Mouse (Mus musculus) cerebellum, postnatal 14 days (tissue): ENCODE results near the gene Actr6.

ENCODE experiments used
- DNase-seq, 2 experiments: peaks; one replicate each; pipeline ENCODE4 v3.0.0; 2021; ENCODE audit warnings: mixed read lengths in 2 of 2

The Actr6 gene

DNA sequence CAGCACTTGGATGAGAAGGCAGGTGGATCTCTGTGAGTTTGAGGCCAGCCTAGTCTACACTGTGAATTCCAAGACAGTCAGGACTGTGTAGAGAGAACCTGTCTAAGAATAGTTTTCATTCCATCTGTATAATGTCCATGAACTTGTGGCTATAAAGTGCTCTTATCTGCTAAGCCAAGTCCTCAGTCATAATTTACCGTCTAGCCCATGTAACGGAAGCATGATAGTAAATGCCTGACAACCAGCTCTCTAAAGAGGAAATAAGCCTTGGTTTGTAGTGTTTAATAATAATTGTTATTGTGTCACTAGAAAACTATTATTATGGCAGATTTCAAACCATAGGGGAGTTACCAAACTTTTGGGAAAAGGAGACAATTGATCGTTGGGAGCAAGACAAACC lies 5.8 kb upstream of the Actr6 start:
- no peak for DNase-seq

DNA sequence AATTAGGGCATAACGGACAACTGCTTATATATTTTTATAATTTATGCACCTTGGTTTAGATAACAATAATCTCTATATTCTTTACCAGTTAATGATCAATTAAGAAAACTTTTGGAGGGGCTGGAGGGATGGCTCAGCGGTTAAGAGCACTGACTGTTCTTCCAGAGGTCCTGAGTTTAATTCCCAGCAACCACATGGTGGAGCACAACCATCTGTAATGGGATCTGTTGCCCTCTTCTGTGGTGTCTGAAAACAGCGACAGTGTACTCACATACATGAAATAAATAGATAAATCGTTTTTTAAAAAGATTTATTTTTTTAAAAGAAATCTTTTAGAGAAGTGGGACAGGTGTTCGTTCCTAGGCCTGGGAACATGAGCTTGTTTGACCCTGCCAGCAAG lies 5.0 kb upstream of the Actr6 start:
- no peak for DNase-seq

DNA sequence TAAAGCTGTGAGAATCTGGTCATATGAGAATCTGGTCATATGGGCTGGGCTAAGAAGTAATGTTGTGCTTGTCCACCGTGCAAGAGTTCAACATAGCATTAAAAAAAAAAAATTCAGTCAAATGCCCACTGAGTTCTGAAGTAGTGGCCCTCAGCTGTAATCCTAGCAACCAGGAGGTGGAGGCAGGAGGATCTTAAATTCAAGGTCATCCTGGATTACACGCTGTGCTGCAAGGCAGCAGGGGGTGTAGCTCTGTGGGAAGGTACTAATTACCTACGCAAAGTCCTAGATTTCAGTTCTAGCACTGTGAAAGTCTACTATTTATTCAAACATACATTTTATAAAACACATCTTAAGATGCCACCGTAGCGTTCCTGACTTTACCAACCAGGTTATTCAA lies 754 bp downstream of the Actr6 start:
- peak; percentile 14 to 15 for DNase-seq

DNA sequence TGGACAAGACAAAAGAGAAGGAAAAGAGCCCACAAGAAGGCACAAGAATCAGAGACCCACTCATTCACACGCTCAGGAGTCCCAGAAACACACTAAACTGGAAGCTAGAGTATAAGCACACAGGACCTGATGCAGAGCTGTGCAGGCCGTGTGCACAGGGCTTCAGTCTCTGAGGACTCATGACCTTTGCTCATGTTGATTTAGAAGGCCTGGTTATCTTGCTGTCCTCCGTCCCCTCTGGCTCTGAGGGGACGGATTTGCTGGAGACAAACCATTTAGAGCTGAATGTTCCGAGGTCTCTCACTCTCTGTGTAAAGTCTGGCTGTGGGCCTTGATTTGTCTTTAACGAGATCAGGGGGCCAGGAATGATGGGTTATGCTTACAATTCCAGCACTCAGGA lies 1.7 kb downstream of the Actr6 start:
- DNase-seq: no peak

DNA sequence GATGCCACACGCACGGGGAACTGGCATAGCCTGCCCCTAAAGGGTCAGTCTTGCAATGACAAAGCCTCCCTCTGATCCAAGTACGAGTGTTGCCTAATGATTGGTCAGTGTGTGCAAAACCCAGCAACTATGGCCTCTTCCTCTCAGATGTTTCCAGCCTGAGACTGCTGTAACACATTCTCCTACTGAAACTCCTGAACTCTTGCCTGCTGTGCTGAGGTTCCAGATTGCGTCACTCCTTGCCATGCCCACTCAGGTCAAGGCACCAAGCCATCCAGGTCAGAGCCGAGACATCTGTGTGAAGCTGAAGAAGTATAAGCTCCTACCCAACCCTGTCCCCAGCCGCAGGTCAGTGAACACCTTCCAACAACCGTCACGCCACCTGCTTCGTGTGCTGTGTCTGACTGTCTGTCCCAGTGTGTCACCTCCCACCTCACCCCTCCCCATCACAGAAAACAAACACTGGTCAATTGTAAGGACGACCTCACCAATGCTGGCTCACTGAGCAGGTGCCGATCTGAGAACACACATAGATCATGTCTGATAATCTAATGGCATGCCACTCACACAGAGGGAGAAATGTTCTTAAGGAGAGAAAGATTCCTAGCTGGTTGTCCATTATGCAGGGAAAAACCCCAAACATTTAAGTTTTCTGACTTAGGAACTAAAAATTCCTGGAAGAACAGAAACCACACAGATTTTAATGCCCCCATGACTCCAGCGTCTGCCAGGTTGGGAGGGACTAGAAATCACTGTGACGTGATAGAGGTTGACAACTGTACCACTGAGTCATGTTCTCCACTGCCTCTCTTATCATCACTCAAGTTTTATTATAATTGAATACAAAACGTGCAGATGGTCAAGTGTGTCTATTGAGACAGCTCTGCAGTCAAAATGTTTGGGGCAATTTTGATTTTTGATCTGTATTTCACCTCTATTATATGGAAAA lies 9.6 kb downstream of the Actr6 start:
- no peak for DNase-seq

DNA sequence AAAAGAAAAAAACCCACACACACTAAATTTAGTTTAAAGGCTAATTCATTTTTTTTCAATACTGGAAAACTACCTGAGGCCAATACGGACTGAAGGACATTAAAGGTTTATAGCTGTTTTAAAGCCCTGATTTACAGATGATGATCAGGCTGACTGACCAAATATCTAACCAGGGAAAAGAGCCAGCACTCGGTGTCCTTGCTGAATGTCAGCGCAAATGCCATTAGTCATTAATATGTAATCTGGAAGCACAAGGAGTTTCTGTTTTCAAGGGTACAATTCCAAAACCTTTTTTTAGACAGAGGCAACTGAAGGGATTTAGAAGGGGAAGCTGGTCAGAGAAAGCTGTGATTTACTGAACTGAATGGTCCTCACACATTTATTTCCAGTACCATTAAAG lies 11.3 kb downstream of the Actr6 start:
- no peak for DNase-seq

DNA sequence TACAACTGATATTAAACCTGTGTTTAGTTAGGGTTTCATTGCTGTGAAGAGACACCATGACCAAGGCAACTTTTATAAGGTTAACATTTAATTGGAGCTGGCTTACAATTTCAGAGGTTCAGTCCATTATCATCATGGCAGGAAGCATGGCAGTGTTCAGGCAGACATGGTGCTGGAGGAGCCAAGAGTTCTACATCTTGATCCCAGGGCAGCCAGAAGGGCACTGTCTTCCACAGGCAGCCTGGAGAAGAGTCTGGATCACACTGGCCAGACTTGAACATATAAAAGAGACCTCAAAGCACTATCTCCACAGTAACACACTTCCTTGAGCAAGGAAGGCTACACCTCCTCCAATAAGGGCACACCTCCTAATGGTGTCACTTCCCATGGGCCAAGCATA lies 11.8 kb downstream of the Actr6 start:
- no peak for DNase-seq

DNA sequence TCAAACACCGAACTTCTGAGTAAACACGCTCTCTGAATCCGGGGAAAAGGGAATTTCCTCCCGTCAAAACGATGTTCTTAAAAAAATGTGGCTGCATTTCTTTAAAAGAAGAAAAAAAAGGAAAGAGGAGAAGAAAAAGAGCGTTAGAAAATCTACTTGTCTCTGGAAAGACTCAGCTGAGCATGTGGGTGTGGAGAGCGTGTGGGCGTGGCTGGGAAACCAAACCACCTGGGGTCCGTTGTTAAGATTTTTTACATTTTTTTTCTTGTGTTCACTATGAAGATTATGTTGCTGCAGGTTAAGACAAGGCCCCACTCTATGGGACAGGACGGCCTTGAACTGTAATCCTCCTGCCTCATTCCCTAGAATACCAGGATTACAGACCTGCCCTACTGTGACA lies 17.2 kb downstream of the Actr6 start:
- no peak for DNase-seq

DNA sequence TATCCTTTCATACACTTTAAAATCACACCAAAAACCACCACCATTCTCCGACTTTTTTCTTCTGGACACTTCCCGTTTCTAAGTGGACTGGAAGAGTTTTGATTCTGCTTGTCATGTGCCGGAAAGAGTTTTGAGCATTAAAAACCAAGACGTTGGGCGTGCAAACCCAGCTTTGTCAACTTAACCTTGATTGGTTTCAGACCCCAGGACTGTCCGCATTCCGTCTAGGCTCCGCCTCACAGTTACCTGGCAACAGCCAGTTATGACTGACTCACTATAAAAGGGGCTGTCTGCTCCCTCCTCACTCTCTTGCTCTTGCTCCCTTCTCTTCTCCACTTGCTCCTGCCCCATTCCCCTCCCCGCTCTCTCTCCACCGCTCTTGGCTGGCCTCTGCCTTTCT lies 23.4 kb downstream of the Actr6 start:
- no peak for DNase-seq

DNA sequence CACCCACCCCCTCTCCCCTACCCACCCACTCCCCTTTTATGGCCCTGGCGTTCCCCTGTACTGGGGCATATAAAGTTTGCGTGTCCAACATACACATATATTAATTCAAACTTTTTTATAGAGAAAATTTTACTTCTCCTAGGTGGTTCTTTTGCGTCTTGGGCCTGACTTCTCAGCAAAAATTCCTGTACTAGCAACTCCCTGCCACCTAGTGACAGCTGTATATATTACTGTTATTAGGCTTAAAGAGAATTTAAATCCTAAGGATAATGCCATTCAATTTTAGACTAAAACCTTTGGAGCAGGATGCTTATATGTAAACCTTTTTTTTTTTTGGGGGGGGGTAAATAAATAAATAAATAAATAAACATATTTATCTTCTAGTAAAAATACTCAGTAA lies 24.7 kb downstream of the Actr6 start:
- DNase-seq: no peak

DNA sequence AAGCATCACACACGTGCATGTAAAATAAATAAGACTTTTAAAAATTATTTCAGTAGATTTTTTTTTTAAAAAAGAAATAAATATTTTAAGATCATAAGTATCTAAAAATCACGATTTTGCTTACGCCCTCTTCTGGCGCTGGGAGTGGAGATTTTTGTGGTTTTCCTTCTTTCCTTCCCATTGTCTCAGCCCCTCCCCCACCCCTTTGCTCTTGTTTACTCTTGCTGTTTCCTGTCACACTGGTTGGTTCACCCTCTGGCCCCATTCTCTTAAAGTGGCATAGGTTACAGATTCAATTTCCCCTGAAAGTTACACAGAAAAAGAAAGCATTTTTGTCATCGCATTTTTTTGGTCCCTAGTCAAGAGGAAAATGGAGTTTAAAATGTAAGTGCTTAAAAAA lies 29.1 kb downstream of the Actr6 start:
- DNase-seq: no peak

DNA sequence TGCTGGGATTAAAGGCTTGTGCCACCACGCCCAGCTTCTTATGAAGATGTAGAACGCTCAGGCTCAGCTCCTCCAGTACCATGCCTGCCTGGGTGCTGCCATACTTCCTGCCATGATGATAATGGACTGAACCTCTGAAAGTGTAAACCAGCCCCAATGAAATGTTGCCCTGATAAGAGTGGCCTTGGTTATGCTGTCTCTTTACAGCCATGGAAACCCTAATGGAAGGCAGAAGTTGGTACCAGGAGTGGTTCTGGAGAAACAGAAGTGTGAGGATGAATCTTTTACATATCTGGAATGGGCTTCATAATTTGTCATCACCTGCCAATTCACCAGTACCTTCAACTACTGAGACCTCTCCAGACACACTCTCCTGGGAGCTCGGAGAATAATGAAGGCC lies 34.1 kb downstream of the Actr6 start:
- no peak for DNase-seq

DNA sequence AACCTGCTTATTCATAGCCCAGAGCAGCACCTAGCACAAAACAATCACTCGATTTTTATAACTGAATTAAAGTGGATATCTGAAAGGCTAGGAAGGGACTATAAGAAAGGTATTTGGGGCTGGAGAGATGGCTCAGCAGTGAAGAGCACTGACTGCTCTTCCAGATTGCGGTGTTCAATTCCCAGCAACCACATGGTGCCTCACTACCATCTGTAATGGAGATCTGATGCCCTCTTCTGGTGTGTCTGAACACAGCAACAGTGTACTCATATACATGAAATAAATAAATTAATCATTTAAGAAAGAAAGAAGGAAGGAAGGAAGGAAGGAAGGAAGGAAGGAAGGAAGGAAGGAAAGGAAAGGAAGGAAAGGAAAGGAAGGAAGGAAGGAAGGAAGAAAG lies 35.8 kb downstream of the Actr6 start:
- peak; percentile 29 to 30 for DNase-seq

DNA sequence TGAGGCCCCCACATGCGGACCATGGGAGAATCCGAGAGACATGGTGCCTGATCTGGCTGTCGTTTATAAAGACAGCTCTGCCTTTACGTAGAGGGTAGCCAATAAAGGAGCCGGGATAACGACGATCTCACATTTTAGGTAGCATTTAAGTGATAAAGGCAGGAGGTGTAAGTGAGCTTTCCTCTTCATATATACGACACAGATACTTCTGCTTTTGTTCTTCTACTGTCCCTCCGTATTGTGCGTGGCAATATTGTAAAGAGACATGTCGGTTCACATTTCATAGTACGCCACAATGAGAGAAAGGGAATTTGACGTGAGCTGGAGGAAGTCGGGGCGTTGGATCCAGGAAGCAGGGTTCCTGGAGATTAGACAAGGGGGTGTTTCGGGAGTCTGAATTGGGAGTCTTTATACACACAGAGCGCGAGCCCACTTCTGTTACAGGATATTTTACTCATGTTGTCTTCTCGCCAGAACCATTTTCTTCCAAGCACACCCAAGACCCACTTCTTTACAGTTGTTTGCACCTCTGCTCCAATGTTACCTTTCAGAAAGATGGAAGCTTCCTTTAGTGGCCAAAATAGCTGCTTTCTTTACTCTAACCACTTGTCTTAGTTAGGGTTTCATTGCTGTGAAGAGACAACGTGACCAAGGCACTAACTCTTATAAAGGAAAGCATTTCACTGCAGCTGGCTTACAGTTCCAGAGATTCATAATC lies 36.7 kb downstream of the Actr6 start:
- no peak for DNase-seq

DNA sequence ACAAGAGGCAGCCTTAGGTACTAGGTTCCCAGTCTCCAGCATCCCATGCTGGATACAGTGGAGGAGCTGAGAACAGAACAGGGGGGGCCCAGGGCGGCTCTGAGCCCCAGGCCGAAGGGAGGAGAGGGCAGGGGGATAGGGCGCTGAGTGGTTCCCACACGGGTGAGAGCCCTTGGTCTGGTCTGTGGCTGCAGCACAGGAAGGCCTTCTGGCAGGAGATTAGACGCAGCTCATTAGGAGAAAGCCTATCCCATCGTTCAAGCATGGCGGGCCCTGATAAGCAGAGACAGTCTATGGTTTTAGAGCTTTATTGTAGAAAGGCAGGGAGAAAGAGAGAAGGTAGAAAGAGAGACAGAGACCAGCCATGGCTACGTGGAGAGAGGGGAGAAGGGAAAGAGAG lies 42.1 kb downstream of the Actr6 start:
- DNase-seq: no peak

DNA sequence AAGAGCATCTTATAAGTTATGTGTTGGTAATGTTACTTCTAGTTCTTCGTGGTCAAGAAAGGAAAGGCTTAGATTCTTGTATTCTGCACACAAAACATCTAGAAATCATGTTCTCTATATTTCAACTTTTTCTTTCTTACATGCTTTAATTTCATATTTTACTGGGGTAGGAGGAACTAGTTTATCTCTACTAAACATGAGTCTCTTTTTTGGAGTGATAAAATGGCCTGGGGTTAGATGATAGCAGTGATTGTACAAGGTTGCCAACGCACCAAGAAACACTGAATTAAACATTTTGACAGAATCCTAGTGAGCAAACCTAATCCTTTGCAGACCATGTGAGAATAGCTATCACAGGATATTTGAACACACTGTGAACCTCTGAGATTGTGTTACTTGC lies 44.6 kb downstream of the Actr6 start:
- no peak for DNase-seq

DNA sequence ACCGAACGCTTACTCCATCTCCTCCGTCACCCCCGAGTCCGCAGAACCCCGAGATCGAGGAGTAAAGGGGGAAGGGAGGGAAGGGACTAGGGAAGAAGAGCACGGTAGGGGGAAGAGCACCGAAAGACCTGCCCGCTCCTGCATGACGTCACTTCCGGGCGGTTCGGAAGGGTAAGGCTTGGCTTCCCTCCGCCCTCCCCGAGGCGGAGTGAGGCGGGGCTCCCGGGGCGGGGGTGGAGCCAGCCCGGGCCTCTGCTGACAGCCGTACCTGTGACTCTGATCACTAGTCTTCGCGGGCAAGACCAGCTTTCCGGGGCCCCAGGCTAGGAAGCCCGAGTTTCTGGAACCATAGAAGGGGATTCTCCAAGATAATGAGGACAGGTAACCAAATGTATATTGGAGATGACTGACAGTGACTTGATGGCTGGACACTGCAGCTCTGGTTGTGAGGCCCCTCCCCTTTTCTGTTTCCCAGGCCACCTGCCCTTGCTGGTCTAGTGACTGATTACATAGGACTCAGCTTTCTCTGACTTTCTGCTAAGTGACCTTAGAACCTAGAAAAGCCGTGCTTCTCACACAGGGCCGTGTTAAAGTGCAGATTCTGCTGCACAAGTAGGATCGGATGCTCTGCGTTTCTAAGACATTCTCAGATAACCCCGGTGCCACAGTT lies 45.8 kb downstream of the Actr6 start, which contains the start of gene Scyl2:
Gene Scyl2, minus strand, starts transcription at position 147 of the 670 bp plus-strand sequence.
- peak; percentile 98 for DNase-seq

DNA sequence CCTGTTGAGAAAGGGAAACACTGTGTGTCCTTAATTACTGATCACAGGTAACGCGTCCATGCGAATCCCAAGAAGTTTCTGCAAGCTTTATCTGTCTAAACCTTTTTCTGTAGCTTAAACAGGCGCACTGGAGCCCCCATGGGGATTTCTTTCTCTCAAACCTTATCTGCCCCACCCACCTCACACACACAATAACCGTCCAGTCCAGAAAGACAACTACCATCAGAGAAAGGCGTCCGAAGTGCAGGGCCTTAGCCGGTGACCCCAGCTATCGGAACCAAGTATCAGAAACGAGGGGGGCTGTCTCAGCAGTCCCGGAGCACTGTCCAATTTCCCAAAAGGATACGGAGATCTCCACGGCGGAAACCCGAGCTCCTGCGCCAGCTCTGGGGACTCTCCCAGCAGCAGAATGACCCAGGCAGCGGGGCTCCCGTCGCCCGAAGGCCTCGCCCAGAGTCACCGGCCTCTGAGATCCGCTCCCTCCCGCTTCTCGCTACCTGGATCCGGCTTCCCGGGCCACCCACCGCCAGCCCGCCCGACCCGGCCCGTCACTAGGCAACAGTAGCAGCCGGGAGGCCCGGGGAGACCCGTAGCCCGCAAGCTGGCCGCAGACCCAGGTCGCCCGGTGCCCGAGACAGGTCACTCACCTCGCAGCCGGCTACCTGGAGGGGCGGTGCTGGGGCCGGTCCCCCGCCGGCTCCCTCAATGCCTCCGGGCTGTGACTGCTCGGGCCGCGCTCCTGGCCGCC lies 46.5 kb downstream of the Actr6 start:
- DNase-seq: peak in 1 of 2 experiments; percentile 66

DNA sequence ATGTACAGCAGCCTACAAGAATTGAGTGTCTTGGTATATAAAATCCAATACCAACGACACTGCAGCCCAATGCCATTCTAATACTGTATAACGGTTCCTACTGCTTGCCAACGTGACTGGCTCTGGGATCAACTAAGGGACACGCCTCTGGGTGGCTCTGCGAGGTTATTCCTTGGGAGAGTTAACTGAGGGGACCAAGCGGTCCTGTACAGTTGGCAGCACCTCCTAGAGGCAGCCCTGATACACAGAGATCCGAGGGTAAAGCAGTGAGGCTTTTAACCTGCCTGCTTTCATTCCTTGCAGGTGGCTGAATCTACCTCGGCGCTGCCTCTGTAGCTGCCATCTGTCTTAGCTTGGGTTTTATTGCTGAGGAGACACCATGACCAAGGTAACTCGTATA lies 49.1 kb downstream of the Actr6 start:
- no peak for DNase-seq

DNA sequence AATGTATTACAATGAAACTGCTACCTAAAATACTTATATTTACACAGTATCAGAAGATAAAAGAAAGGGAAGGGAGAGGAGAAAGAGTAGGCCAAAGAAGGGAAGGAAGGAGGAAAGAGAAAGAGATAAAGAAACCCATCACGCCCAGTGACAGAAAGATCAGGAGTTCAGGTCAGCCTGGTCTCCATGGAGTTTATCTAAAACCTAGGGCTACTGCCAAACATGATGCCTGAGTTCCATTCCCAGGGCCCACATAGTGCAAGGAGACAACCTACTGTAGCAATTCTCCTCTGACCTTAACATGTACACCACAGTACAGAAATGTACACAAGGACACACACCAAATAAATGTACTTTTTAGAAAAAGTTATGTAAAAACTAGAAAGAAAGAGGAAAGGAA lies 49.9 kb downstream of the Actr6 start:
- DNase-seq: no peak

DNA sequence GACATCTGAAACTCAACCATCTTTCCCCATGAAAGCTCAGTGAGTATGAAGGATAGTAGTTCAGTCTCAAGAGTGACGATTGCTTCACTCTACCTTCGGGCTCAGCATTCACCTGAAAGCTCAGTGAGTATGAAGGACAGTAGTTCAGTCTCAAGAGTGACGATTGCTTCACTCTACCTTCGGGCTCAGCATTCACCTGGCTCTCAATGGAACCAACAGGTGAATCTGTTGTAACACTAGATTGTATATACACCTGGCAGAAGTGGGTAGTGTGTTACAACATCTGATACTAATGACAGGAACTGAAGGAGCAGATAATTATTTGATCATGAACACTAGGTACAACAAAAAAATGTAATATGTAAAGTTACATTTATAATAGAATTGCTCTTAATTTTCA lies 50.4 kb downstream of the Actr6 start:
- no peak for DNase-seq

DNA sequence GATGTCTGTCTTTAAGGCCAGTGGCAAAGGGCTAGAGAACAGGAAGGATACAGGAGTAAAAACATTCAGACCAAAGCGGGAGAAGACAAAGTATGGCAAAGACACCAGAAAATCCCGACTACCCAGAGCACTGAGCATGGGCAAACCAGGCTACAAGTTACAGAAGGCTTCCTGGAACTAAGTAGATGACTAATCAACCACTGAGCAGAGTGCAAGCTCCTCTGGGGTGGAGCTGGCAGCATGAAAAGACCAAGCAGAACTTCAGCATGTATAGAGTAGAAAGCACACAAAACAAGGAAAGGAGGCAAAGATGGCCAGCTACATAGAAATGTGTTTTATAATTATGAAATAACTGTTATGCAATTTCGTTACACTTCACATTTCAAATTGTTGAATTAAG lies 51.6 kb downstream of the Actr6 start:
- no peak for DNase-seq

DNA sequence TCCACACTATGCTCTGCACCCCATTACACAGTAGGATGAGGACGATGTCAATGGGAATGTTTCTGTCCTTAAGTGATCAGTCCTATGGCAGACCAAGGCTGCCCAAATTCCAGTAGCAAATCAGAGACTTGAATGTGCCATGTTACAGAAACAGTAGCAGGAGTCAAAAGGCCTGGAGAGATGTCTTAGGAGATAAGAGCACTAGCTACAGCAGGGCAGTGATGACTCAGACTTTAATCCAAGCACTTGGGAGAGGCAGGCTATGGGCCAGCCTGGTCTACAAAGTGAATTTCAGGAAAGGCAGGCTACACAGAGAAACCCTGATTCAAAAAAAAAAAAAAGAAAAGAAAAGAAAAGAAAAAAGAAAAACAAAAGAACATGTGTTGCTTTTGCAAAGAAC lies 52.6 kb downstream of the Actr6 start:
- DNase-seq: no peak
